Mouse (Mus musculus) mouse trophoblast stem cell (cell line): ENCODE results near the gene Ccdc114.
"Not testable (repeated sequence)": the region's sequence is repeated elsewhere in the genome, so short reads cannot be mapped to it uniquely, and the experiment has no call there.

Experiments used
- in situ Hi-C, 2 experiments: fragments of 300-500 bp; cut with MseI, MboI; formaldehyde crosslinking; loops; 2 replicates in 1 of 2; 3 replicates in 1 of 2; pipeline ENCODE4 v1.15.1; 2025

Ccdc114 gene

GRCm38 (mm10) chr7:45923762-45924428, at the start of gene Ccdc114:
Gene Ccdc114 (plus strand): TSS chr7:45924072.
- in situ Hi-C loops, result no loop called here

GRCm38 (mm10) chr7:45876895-45877294, 47.0 kb upstream of the Ccdc114 start:
- in situ Hi-C loops, result no loop called here

- in situ Hi-C loops, result not testable (repeated sequence)
Observed at GRCm38 (mm10) chr7:45878278-45878677, 45.6 kb upstream of the Ccdc114 start, which contains the start of gene Grin2d. Gene Grin2d (minus strand): TSS chr7:45878378.

DNA sequence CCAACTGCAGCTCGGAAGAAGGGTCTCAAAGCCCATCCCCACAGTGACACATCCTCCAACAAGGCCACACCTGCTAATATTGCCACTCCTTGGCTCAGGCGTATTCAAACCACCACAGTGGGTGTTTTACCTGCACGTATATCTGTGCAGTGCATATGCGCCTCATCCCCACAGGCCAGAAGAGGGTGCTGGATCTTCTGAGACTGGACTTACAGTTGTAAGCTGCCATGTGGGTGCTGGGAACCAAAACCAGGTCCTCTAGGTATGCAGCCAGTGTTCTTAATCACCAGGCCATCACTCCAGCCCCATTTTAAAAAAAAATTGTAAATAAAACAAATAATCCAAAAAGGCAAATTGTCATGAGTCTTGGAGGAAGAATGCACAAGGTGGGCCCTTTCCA, 43.3 kb upstream of the Ccdc114 start:
- in situ Hi-C loops, result no loop called here

DNA sequence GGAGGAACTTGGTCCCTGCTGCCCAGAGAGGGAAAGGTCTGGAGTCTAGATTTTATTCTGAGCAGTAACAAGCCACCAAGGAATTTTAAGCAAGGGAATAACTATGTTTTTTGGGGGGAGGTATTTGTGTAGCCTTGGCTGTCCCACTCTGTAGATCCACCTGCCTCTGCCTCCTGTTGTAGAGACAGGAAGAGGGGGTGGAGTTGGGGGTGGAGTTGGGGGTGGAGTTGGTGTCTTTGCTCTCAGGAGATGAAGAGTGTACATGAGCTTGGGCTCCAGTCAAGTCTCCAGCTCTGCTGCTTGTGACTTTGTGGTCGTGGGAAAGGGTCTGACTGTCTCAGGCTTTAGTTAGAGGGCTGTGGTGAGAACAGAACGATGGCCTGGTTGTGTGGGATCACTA, 42.9 kb upstream of the Ccdc114 start:
- in situ Hi-C loops, result no loop called here

DNA sequence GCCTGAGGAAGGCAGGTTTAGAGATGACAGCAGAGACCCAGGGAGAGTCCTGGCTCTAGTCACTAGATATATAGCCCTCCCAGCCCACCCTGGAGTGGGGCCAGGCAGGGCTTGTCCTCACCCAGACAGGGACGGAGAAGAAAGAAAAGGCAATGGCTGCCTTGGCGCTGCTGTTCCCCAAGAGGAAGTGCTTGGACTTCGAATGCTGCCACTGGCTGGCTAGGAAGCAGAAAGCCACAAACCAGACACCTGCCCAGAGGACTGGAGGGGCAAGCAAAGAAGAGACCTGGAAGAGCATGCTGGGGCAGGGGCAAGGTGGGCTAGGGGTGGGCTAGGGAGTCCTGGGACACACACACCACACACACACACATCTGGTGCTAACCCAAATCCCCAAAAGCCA, 36.6 kb upstream of the Ccdc114 start:
- in situ Hi-C loops, result no loop called here

- in situ Hi-C loops, result no loop called here
Observed at GRCm38 (mm10) chr7:45892651-45893050, 31.2 kb upstream of the Ccdc114 start.

DNA sequence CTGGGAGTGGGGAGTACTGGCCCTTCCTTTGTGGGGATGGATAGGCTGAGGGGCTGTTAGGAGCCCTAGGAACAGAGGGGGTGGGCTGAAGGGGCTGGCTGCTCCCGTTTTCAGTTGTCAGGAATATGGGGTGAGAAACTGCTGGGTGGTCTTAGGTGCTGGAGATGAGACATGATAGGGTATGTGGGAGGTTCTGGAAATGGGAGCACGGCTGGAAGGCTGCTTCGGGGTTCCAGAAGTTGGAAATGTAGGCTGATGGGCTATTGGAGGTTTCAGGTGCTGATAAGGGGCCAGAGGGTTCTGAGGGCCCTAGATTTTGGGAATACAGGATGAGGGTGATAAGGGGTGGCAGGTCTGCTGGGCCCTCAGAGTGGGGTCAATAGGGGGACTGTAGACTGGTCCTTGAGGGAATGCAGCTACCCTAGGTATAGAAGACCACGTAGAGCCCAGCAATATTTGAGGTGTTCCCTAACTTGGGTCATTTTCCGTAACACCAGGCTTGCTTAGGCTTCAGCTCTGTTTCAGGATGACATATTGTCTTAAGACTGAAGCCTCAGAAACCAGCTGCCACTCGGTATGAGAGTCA, 27.8 kb upstream of the Ccdc114 start:
- in situ Hi-C loops, result no loop called here

DNA sequence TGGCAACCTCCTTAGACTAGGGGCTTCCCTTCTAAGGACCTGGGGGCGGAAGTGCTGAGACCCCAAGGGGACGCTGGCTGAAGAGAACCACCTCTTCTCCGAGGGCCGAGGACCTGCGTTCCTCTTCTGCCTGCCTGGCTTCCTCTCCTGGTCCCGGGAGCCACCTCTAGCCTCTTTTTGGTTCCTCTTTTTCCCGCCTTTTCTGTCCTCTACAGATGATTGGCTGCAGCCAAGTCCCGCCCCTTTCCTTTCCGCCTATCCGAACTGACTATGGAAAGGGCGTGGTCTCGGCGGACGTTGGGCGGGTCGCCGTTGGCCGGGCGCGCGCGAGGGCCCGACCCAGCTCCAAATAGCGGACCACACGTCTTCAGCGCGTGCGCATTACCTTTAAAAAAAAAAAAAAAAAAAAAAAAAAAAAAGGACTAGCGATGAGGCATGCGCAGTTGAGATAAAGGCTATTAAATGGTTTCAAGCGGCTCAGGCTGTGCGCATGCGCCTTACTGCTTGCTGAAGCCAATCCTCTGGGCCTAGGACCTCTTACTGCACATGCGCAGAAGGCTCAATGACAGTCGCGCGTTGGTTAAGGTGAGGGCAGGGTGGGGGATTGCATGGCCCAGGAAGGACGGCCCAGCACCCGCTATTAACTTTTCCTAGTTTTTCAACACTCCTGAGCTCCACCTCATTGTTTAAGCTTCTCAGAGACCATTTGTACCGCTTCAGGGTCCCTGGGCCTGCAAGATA, 27.2 kb upstream of the Ccdc114 start, which contains the start of the genes Syngr4 and Tmem143:
TSS of gene Syngr4 (minus strand) at position 198 of the 741 bp plus-strand sequence.
TSS of gene Tmem143 (plus strand) at position 425 of the 741 bp plus-strand sequence.
- in situ Hi-C loops, result no loop called here

DNA sequence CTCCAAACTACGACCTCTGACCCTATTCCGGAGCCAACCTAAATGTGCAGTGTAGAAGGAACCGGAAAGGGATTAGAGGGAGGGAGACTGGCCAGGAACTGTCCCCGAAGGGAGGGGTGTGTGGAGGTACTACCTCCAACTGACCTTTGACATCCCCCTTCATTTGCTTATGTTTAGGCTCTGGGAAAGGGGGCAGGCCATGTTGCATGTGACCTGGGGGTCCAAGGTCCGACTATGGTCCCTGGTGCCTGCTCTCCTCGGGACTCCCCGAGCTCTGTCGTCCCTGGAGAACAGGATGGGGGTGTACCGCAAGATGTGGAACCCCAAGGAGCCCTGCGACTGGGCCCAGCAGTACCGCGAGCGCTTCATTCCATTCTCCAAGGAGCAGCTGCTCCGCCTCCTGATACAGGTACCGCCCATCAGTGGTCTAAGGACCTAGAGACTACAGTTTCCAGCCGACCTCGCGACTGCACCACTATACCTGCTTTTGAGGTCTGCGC, 26.6 kb upstream of the Ccdc114 start:
- in situ Hi-C loops, result no loop called here

DNA sequence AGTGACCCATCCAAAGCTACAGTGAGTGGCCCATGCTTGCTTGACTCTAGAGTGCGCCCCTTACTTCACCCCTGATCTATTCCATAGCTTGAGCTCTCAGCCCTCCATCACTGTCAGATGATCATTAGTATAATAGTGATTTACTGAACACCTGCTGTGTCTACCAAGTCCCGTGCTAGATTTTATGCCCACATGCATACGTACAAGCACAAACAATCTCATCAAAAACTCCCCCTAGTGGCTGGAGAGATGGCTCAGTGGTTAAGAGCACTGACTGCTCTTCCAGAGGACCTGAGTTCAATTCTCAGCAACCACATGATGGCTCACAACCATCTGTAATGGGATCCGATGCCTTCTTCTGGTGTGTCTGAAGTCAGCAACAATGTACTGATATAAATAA, 25.7 kb upstream of the Ccdc114 start:
- in situ Hi-C loops, result not testable (repeated sequence)

GRCm38 (mm10) chr7:45901562-45901961, 22.3 kb upstream of the Ccdc114 start:
- in situ Hi-C loops, result no loop called here

DNA sequence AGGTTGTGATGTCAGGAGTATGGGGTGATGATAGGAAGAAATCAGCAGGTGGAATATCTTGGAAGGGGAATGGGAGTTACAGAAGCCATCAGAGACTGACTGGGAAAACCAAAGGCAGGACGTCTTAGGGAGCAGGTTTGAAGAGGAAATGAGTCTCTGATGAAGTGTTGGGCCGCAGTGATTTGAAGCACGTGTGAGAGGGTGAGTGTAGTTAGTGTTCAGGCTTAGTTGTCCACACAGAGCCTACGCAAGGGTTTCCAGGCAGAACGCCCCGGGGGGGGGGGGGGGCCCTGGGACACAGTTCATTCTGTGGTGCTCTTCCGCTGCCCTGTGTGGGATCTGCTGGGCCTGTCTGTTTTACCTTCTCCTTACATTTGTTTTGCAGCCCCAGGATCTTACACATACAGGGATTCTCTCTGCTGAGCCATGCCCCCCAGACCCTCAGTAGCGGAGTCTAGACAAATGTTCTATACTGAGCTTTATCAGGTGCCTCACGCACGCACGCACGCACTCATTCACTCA, 21.3 kb upstream of the Ccdc114 start:
- in situ Hi-C loops, result no loop called here

GRCm38 (mm10) chr7:45906622-45907021, 17.2 kb upstream of the Ccdc114 start:
- in situ Hi-C loops, result no loop called here

- in situ Hi-C loops, result no loop called here
Observed at GRCm38 (mm10) chr7:45908384-45908783, 15.5 kb upstream of the Ccdc114 start.

GRCm38 (mm10) chr7:45909145-45909544, 14.7 kb upstream of the Ccdc114 start:
- in situ Hi-C loops, result no loop called here

DNA sequence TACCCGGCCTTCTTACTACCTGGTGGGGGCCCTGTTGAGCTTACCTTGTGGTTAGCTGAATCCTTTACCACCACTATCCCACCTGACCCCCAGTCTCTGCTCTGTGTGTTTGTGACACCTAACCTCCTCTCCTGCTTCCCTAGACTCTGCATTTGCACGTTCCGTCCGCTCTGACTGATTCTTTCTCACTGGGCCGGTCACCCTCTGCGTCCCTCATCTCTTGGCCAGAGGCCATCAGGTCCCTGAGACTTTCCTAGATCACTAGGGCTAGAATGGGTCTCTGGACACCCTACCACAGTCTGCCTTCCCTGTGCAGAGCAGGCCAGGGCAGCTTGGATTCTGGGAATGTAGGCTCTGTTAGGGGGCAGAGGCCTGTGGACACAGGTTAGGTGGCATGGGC, 9.8 kb upstream of the Ccdc114 start:
- in situ Hi-C loops, result no loop called here

DNA sequence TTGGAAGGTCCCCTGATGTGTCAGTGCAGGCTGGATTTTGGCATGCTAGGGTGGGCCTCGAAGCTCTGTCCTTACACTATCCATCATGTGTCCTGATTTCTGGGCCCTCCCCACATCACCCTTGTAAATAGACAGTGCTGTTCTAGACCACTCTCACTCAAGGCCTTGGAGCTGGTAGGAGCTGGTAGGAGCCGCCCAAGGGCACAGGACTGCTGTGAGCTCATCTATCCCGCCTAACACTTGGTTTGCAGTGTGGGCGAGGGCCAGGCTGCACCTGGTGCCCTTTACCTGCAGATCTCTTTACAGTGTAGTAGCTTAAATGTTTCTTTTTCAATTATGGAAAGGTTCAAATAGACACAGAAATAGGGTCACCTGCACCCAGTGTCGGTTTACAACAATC, 8.9 kb upstream of the Ccdc114 start:
- in situ Hi-C loops, result no loop called here

- in situ Hi-C loops, result no loop called here
Observed at GRCm38 (mm10) chr7:45916056-45917003, 7.5 kb upstream of the Ccdc114 start.

DNA sequence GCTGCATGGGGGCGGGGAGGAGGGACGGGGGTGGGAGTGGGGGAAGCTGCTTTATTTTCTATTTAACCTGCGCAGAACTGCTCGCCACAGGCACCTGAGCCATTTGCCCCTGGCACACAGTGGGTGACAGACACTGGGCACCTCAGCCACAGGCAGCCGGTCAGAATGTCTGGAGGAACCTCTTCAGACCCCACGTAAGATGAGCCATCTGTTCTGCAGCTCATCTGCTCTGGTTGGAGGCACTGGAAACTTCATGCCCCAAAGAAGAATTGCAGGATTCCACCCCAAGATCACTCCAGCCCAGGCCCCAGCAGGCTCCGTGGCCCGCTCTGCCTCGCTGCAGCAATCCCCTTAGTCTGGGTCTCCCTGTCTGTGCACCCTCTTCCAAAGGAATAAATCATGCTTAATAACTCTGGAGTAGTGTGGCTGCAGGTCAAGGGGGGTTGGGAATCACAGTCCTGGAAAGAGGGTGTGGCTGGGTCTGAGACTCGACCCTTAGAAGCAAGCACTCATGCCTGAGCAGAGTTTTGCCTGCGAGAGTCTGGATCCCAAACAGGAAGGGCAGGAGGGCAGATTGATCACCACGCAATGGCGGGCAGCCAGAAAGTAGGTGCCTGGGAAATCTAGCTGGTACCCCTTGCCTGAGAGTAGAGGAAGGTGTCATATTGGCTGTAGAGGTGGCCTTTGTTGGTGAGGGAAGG, 6.7 kb upstream of the Ccdc114 start:
- in situ Hi-C loops, result no loop called here
